Mouse (Mus musculus): Measurements from ENCODE around the gene Hint1.

DNA sequence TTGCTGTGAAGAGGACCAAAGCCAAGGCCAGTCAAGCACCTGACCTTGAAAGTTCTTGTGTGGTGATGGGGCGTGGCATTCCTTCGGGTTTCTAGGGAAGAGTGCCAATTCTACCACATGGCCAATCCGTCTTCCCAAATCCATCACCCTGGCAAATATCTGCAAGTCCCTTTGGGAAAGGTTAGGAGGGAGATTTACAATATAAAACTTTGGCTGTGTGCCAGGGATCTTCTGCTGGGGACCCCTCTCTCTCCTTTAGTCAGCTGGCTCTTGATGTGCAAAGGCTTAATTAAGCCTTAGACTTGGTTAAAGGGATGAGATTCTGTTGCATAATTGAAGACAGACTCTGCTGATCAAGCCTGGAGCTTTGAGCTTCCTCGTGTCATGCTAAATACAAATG, 48.7 kb upstream of the Hint1 start:
- no peak for TF ChIP-seq EP300 (IDR thresholded peaks at IDR 0.05; ENCODE audit: low read depth)
- no peak for TF ChIP-seq CTCF (IDR thresholded peaks at IDR 0.05; ENCODE audit: low read depth)

All from heart, postnatal 0 days (tissue).